Mouse (Mus musculus) midbrain, embryonic 14.5 days (tissue): ENCODE results near the gene Rora. TPM values are rescaled to one million over a fixed set of nuclear protein-coding genes. Genes with fewer than 3 reads are reported as not detected.

Experiments
- ATAC-seq: fragments of 200-750 bp; cut with Nextera tagmentation; 2 replicates; pipeline ENCODE4 v1.8.0; 2017; ENCODE audit warnings: moderate number of reproducible peaks, moderate library complexity; ENCODE audit not compliant: low FRiP score, low TSS enrichment
- DNase-seq: peaks from one replicate; pipeline ENCODE4 v3.0.0-alpha.2; 2015
- H3K27ac ChIP-seq: fragments of 300-500 bp; sonication (generic); replicated peaks from 2 replicates; pipeline ENCODE4 v1.5.1; 2014; ENCODE audit warnings: mild to moderate bottlenecking, low read depth, low read length, moderate library complexity
- H3K27me3 ChIP-seq: fragments of 300-500 bp; sonication (generic); 2 replicates; pipeline ENCODE4 v1.6.1; 2014; ENCODE audit warnings: low read length, control low read depth, mixed read lengths; ENCODE audit not compliant: control insufficient read depth, insufficient read depth
- H3K36me3 ChIP-seq: fragments of 300-500 bp; sonication (generic); 2 replicates; pipeline ENCODE4 v1.6.1; 2014; ENCODE audit warnings: low read length, control low read depth; ENCODE audit not compliant: control insufficient read depth, insufficient read depth
- H3K4me1 ChIP-seq: fragments of 300-500 bp; sonication (generic); 2 replicates; pipeline ENCODE4 v1.6.1; 2014; ENCODE audit warnings: mild to moderate bottlenecking, antibody characterized with exemption, low read length, control low read depth; ENCODE audit not compliant: control insufficient read depth, insufficient read depth
- H3K4me2 ChIP-seq: fragments of 300-500 bp; sonication (generic); 2 replicates; pipeline ENCODE4 v1.6.1; 2014; ENCODE audit warnings: mild to moderate bottlenecking, low read length, moderate library complexity
- H3K4me3 ChIP-seq: fragments of 300-500 bp; sonication (generic); replicated peaks from 2 replicates; pipeline ENCODE4 v1.5.1; 2014; ENCODE audit warnings: low read depth, low read length
- H3K9ac ChIP-seq: fragments of 300-500 bp; sonication (generic); replicated peaks from 2 replicates; pipeline ENCODE4 v1.6.1; 2014; ENCODE audit warnings: mild to moderate bottlenecking, low read length, moderate library complexity
- H3K9me3 ChIP-seq: fragments of 300-500 bp; sonication (generic); 2 replicates; pipeline ENCODE4 v1.6.1; 2016; ENCODE audit warnings: low read length, control low read depth, mixed read lengths; ENCODE audit not compliant: control insufficient read depth
- WGBS: fragments of 180-500 bp; shearing (Covaris S2); extraction: QIAGEN DNeasy Blood & Tissue Kit; methylation state at CpG from one replicate; pipeline ENCODE4 v1.1.7; 2014; 5-methylcytosine and 5-hydroxymethylcytosine counted together
- polyA plus RNA-seq: library from polyadenylated mRNA; unstranded; fragments of >200 nt; fragmentation: Nextera tagmentation; extraction: Ambion mirVana; gene quantifications from 2 replicates; pipeline ENCODE4 v1.2.1, GENCODE M21; 2014

Gene Rora
- polyA plus RNA-seq, 1 experiment from 2014 or later: 39.1 TPM

DNA sequence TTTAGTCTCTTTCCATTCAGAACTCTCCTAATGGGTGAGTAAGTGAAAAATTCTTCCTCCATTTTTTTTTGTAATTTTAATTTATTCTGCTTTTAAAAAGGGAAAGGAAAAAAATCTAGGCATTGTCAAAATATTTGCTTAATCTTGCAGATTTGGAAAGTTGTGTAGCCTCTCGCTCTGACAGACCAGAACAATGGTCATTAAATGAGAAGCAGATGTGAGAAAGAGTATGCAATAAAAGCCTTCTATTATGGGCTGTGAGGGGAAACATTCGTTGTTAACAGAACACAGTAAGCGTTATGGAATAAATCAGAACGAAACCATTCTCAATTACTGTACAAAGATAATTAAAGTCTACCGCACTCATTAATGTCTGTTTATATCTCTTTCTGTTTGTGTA is 196.7 kb downstream of the Rora start:
- Histone ChIP-seq H3K36me3 (no peaks in the 10 kb centered on the region), H3K9ac (no peak overlapping the region), H3K4me2 (no peak overlapping the region), H3K27me3 (no peaks in the 10 kb centered on the region), H3K9me3 (no peaks in the 10 kb centered on the region), H3K4me3 (no peak overlapping the region), H3K4me1 (no peaks in the 10 kb centered on the region), H3K27ac (no peak overlapping the region)
- DNase-seq: no peak
- WGBS: 88% methylated on average over 5 of the region's 5 CpGs
- ATAC-seq: no peak

DNA sequence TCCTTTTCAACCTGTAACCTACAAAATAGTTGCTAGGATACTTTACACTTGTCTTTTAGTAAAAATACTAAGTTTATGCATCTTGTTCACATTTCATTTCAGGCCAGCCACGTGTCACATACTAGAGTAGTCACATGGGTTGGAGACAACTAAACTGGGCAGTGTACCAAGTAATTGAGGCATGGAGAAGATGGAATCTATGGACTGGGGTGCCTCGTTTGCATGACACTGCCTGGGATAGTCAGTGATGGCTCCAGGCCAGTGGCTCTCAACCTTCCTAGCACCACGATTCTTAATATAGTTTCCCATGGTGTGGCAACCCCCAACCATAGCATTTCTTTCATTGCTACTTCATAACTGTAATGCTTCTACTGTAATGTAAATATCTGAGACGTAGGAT is 198.6 kb downstream of the Rora start:
- 63% methylated on average over 4 of the region's 4 CpGs for WGBS
- ATAC-seq (no peak), DNase-seq (no peak)
- no peak overlapping the region for H3K27ac ChIP-seq
- no peaks in the 10 kb centered on the region for H3K27me3 ChIP-seq
- no peaks in the 10 kb centered on the region for H3K4me1 ChIP-seq
- H3K4me3 ChIP-seq: no peak overlapping the region
- no peaks in the 10 kb centered on the region for H3K36me3 ChIP-seq
- no peaks in the 10 kb centered on the region for H3K9me3 ChIP-seq
- H3K4me2 ChIP-seq: no peak overlapping the region
- H3K9ac ChIP-seq: no peak overlapping the region

DNA sequence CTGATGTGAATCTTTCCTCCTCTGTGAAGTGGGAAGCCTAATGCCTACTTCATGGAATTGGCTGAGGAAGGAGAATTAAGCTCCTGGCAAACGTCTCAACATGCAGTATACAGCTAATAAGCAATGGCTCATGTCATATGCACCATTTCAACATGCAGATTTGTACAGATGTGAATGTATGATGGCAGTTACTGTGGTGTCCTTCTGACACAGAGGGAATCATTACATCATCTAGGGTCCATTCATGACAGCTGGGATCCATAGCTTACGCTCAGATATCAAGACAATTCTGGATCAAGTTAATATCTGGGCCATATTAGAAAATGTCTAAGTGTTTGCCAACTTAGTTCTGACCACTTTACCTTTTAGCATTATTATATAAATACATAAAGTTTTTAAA is 199.3 kb downstream of the Rora start:
- no peaks in the 10 kb centered on the region for H3K27me3 ChIP-seq
- DNase-seq (no peak), ATAC-seq (no peak)
- no peaks in the 10 kb centered on the region for H3K9me3 ChIP-seq
- WGBS: 91% methylated on average over 2 of the region's 2 CpGs
- H3K4me2 ChIP-seq: no peak overlapping the region
- no peaks in the 10 kb centered on the region for H3K36me3 ChIP-seq
- H3K27ac ChIP-seq: no peak overlapping the region
- H3K4me3 ChIP-seq: no peak overlapping the region
- no peak overlapping the region for H3K9ac ChIP-seq
- no peaks in the 10 kb centered on the region for H3K4me1 ChIP-seq

DNA sequence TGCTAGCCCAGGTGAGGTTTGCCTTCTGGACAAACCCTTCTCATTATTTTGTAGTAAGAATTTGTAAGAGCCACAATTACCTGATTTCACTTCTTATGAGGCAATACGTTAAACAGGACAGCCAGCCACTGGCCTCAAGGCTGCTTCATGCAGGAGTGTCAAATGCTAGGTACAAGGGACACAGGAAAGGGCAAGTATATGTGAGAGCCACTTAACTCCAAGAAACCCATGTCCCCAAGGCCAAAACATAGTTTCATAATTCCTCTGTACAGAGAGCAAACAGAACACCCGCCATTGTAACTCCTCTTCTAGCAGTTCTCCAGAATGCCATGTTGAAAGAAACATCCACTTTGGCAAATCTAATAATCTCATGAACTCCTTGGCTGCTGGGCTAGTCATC is 205.9 kb downstream of the Rora start:
- H3K27ac ChIP-seq: no peak overlapping the region
- H3K9me3 ChIP-seq: 0 out of 2 replicates have a peak, but pooled peaks cover 6% of the 10 kb centered on the region
- 92% methylated on average over 2 of the region's 2 CpGs for WGBS
- no peak for ATAC-seq
- no peak overlapping the region for H3K4me3 ChIP-seq
- H3K4me1 ChIP-seq: no peaks in the 10 kb centered on the region
- no peaks in the 10 kb centered on the region for H3K27me3 ChIP-seq
- H3K9ac ChIP-seq: no peak overlapping the region
- no peaks in the 10 kb centered on the region for H3K36me3 ChIP-seq
- H3K4me2 ChIP-seq: no peak overlapping the region
- no peak for DNase-seq

DNA sequence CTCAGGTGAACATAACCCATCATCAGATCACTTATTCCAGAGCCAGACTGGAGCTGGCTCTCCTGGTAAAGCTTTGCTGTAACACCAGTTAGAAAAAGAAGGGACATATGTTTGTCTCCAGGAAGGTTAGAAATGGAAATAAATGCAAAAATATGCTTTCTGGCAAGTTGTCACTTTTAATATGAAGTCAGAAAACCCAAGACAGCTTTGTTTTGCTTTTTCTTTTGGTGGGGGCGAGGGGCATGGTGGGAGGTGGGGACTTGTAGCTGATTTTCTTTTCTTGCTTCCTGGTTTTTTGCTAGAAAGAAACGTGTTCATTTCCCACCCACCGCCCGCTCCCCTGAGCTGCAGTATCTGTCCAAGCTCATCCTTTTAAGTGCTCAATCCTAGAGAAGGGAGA is 212.7 kb downstream of the Rora start:
- 58% methylated on average over 4 of the region's 4 CpGs for WGBS
- Histone ChIP-seq H3K4me2 (no peak overlapping the region), H3K9ac (no peak overlapping the region), H3K4me3 (no peak overlapping the region), H3K9me3 (0 out of 2 replicates have a peak, but pooled peaks cover 6% of the 10 kb centered on the region), H3K4me1 (peaks cover 19% of the 10 kb centered on the region), H3K36me3 (no peaks in the 10 kb centered on the region), H3K27me3 (no peaks in the 10 kb centered on the region), H3K27ac (0 out of 2 replicates have a peak overlapping the region, but pooled peaks have one; percentile 17)
- ATAC-seq (no peak), DNase-seq (peak; percentile 37)

DNA sequence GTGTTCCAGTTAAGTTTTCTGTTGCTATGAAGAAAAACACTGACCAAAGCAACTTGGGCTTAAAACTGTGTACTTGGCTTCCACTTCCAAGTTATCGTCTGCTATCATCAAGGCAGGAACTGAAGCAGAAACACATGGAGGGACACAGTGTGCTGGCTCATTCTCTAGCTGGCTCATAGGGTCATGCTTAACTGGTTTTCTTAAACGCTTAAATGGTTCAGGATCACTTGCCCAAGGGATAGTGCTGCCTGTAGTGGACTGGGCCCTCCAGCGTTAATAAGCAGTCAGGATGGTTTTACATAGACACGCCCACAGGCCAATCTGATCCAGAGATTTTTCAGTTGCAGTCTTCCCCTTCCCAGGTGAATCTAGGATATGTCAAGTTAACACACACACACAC is 220.3 kb downstream of the Rora start:
- 86% methylated on average over 4 of the region's 4 CpGs for WGBS
- H3K9me3 ChIP-seq: no peaks in the 10 kb centered on the region
- no peak overlapping the region for H3K9ac ChIP-seq
- H3K27ac ChIP-seq: no peak overlapping the region
- no peak overlapping the region for H3K4me2 ChIP-seq
- H3K4me3 ChIP-seq: no peak overlapping the region
- H3K27me3 ChIP-seq: no peaks in the 10 kb centered on the region
- ATAC-seq (no peak), DNase-seq (no peak)
- no peaks in the 10 kb centered on the region for H3K4me1 ChIP-seq
- H3K36me3 ChIP-seq: no peaks in the 10 kb centered on the region

DNA sequence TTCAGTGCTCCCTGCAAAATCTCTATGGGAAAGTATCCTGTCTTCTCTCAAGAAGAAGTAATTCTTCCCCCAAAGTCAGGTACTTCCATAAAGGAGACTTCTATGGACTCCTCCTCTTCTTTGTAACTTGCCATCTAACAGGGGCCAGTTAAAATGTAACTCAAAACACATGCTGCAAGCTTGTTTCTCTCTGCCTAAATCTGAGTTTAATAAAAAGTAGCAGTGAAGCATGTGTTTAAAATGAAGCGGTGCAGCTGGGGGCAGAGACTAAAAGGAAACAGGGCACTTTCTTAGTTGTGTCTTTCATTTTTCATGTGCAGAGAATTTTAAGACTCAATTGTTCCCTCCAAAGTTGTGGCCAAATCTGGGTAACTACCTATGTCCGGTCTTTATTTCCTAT is 221.0 kb downstream of the Rora start:
- Histone ChIP-seq H3K9ac (no peak overlapping the region), H3K27me3 (no peaks in the 10 kb centered on the region), H3K36me3 (no peaks in the 10 kb centered on the region), H3K4me1 (no peaks in the 10 kb centered on the region), H3K4me3 (no peak overlapping the region), H3K9me3 (no peaks in the 10 kb centered on the region), H3K27ac (no peak overlapping the region), H3K4me2 (no peak overlapping the region)
- DNase-seq (no peak), ATAC-seq (no peak)
- WGBS: 97% methylated on average over 2 of the region's 2 CpGs

DNA sequence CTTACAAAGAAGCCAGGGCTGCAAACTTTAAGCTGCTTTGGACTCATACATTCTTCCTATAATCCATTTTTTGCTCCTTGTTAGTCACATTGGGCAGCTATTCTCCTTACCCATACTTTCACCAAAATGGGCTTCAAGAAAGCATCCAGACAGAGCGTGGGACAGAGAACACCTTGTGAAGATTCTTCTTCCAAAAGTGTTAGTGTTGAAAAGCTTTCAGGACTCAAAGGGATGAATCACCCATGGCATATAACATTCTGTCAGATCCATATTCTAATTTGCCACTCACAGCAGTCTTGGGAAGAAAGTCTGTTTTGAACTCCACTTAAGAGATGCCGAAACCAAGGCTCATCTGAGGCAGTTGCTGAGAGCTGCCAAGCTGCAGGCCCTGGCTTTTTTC is 222.2 kb downstream of the Rora start:
- Histone ChIP-seq H3K9me3 (no peaks in the 10 kb centered on the region), H3K27ac (no peak overlapping the region), H3K27me3 (no peaks in the 10 kb centered on the region), H3K4me1 (peaks cover 4% of the 10 kb centered on the region), H3K4me2 (no peak overlapping the region), H3K4me3 (no peak overlapping the region), H3K36me3 (no peaks in the 10 kb centered on the region), H3K9ac (no peak overlapping the region)
- 84% methylated on average over 2 of the region's 2 CpGs for WGBS
- DNase-seq: no peak
- ATAC-seq: no peak

DNA sequence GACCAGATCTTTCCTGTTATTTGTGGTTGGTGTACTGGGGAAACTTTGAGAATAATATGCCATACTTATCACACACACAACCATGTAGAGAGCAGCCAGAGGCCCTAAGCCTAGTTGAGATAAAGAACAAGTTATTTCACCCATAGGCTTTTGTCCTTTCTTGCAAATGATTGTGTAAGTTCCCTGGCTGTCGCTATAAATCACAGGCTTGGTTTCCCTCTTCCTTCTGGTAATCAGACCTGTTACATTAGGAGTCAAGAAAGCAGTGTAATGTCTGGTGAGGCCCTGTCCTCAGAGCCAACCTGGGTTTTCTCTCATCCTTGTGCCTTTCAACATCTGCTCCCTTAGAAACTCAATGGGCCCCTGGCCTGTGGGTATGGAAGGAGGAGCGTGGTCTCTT is 222.7 kb downstream of the Rora start:
- Histone ChIP-seq H3K4me3 (no peak overlapping the region), H3K9me3 (no peaks in the 10 kb centered on the region), H3K36me3 (no peaks in the 10 kb centered on the region), H3K9ac (no peak overlapping the region), H3K27me3 (no peaks in the 10 kb centered on the region), H3K4me1 (peaks cover 8% of the 10 kb centered on the region), H3K4me2 (no peak overlapping the region), H3K27ac (no peak overlapping the region)
- 94% methylated on average over 2 of the region's 2 CpGs for WGBS
- DNase-seq (no peak), ATAC-seq (no peak)
